Mouse (Mus musculus) kidney, embryonic 14.5 days (tissue): ENCODE measurements around the gene Speer4d. TPM values are rescaled to one million over a fixed set of nuclear protein-coding genes. Genes with fewer than 3 reads are reported as not detected.
"Not testable (repeated sequence)": the region's sequence is repeated elsewhere in the genome, so short reads cannot be mapped to it uniquely, and the experiment has no call there.

Experiments
- ATAC-seq: fragments of 200-750 bp; cut with Nextera tagmentation; 2 replicates; pipeline ENCODE4 v1.8.0; 2017; ENCODE audit warnings: moderate number of reproducible peaks, mild to moderate bottlenecking, moderate TSS enrichment, moderate library complexity; ENCODE audit not compliant: low FRiP score, low TSS enrichment
- H3K27ac ChIP-seq: fragments of 300-500 bp; sonication (generic); 2 replicates; pipeline ENCODE4 v1.5.1; 2014; ENCODE audit warnings: low read depth, mild to moderate bottlenecking, low read length, moderate library complexity, mixed read lengths
- H3K27me3 ChIP-seq: fragments of 300-500 bp; sonication (generic); 2 replicates; pipeline ENCODE4 v1.6.1; 2014; ENCODE audit warnings: mild to moderate bottlenecking, low read length; ENCODE audit not compliant: control insufficient read depth, insufficient read depth
- H3K36me3 ChIP-seq: fragments of 300-500 bp; sonication (generic); 2 replicates; pipeline ENCODE4 v1.6.1; 2014; ENCODE audit warnings: low read length, mixed read lengths; ENCODE audit not compliant: control insufficient read depth, insufficient read depth
- H3K4me1 ChIP-seq: fragments of 300-500 bp; sonication (generic); 2 replicates; pipeline ENCODE4 v1.6.1; 2014; ENCODE audit warnings: low read length, mixed read lengths; ENCODE audit not compliant: control insufficient read depth, insufficient read depth
- H3K4me2 ChIP-seq: fragments of 300-500 bp; sonication (generic); replicated peaks from 2 replicates; pipeline ENCODE4 v1.6.1; 2014; ENCODE audit warnings: low read depth, mild to moderate bottlenecking, low read length
- H3K4me3 ChIP-seq: fragments of 300-500 bp; sonication (generic); 2 replicates; pipeline ENCODE4 v1.5.1; 2014; ENCODE audit warnings: mild to moderate bottlenecking, low read length
- H3K9ac ChIP-seq: fragments of 300-500 bp; sonication (generic); 2 replicates; pipeline ENCODE4 v1.6.1; 2014; ENCODE audit warnings: low read depth, mild to moderate bottlenecking, low read length, moderate library complexity
- H3K9me3 ChIP-seq: fragments of 300-500 bp; sonication (generic); 2 replicates; pipeline ENCODE4 v1.6.1; 2016; ENCODE audit warnings: low read length; ENCODE audit not compliant: control insufficient read depth
- WGBS: fragments of 180-500 bp; shearing (Covaris S2); extraction: QIAGEN DNeasy Blood & Tissue Kit; methylation state at CpG from one replicate; pipeline ENCODE4 v1.1.7; 2014; 5-methylcytosine and 5-hydroxymethylcytosine counted together
- polyA plus RNA-seq: library from polyadenylated mRNA; unstranded; fragments of >200 nt; fragmentation: Nextera tagmentation; extraction: Ambion mirVana; gene quantifications from 2 replicates; pipeline ENCODE4 v1.2.1, GENCODE M21; 2014

The Speer4d gene
- polyA plus RNA-seq, 1 experiment from 2014 or later = not detected

GRCm38 (mm10) chr5:15645707-15646106 is 26.8 kb downstream of the Speer4d start:
- not testable (repeated sequence) for H3K4me3 ChIP-seq, H3K27me3 ChIP-seq, H3K4me1 ChIP-seq, ATAC-seq, H3K36me3 ChIP-seq, H3K9me3 ChIP-seq, H3K27ac ChIP-seq, H3K9ac ChIP-seq, H3K4me2 ChIP-seq
- 36% methylated on average over 6 of the region's 6 CpGs for whole genome bisulfite sequencing

GRCm38 (mm10) chr5:15652334-15652733 is 33.5 kb downstream of the Speer4d start:
- not testable (repeated sequence) for H3K27ac ChIP-seq, H3K36me3 ChIP-seq, ATAC-seq, H3K27me3 ChIP-seq, H3K4me1 ChIP-seq, H3K4me2 ChIP-seq, H3K9me3 ChIP-seq, H3K9ac ChIP-seq, H3K4me3 ChIP-seq
- WGBS = 85% methylated on average over 2 of the region's 2 CpGs

GRCm38 (mm10) chr5:15656959-15657358 is 38.1 kb downstream of the Speer4d start, which contains the start of gene 4930572O03Rik:
TSS of gene 4930572O03Rik (minus strand) at chr5:15657059.
- 79% methylated on average over 1 of the region's 1 CpGs for WGBS
- H3K36me3 ChIP-seq, H3K9me3 ChIP-seq, H3K27me3 ChIP-seq, ATAC-seq, H3K4me2 ChIP-seq, H3K9ac ChIP-seq, H3K27ac ChIP-seq, H3K4me1 ChIP-seq, H3K4me3 ChIP-seq: not testable (repeated sequence)

- H3K4me1 ChIP-seq, H3K9me3 ChIP-seq, ATAC-seq, H3K4me2 ChIP-seq, H3K4me3 ChIP-seq, H3K36me3 ChIP-seq, H3K27ac ChIP-seq, H3K27me3 ChIP-seq, H3K9ac ChIP-seq: not testable (repeated sequence)
- WGBS = 79% methylated on average over 7 of the region's 7 CpGs
Measured at GRCm38 (mm10) chr5:15663847-15664246, 45.0 kb downstream of the Speer4d start.

GRCm38 (mm10) chr5:15670789-15671188 is 51.9 kb downstream of the Speer4d start:
- H3K4me2 ChIP-seq, H3K4me1 ChIP-seq, H3K27ac ChIP-seq, H3K4me3 ChIP-seq, H3K27me3 ChIP-seq, H3K9me3 ChIP-seq, H3K9ac ChIP-seq, H3K36me3 ChIP-seq, ATAC-seq: not testable (repeated sequence)
- 85% methylated on average over 7 of the region's 18 CpGs for WGBS

Other genes starting within 250 kb of the Speer4d start
- not detected in 2 replicates for gene Gm21149, start 142.5 kb upstream of the Speer4d start, polyA plus RNA-seq
- gene Gm21190, start 89.8 kb upstream of the Speer4d start, polyA plus RNA-seq = not detected in 2 replicates
- not detected in 2 replicates for gene Gm21083, start 41.7 kb upstream of the Speer4d start, polyA plus RNA-seq
- not detected in 2 replicates for gene 4930572O03Rik, start 38.0 kb downstream of the Speer4d start, polyA plus RNA-seq
- gene Speer4c, start 95.2 kb downstream of the Speer4d start, polyA plus RNA-seq = not detected in 2 replicates